Mouse (Mus musculus) liver, postnatal 0 days (tissue): ENCODE measurements around the gene Aldh1a7. TPM values are rescaled to one million over a fixed set of nuclear protein-coding genes. Genes with fewer than 3 reads are reported as not detected.
A peak's percentile ranks its signal among the peaks of the same experiment; 100 is the strongest.
"Not testable (repeated sequence)": the region's sequence is repeated elsewhere in the genome, so short reads cannot be mapped to it uniquely, and the experiment has no call there.

ENCODE experiments used
- ATAC-seq: fragments of 200-750 bp; cut with Nextera tagmentation; 2 replicates; pipeline ENCODE4 v1.8.0; 2017; ENCODE audit warnings: mild to moderate bottlenecking, moderate library complexity
- DNase-seq: peaks from one replicate; pipeline ENCODE4 v3.0.0-alpha.2; 2016
- H3K27ac ChIP-seq: fragments of 300-500 bp; sonication (generic); 2 replicates; pipeline ENCODE4 v1.5.1; 2014; ENCODE audit warnings: antibody characterized with exemption, moderate library complexity, mild to moderate bottlenecking, low read depth
- H3K27me3 ChIP-seq: fragments of 300-500 bp; sonication (generic); 2 replicates; pipeline ENCODE4 v1.6.1; 2014; ENCODE audit warnings: low read length, control low read depth, mixed read lengths; ENCODE audit not compliant: insufficient read depth
- H3K36me3 ChIP-seq: fragments of 300-500 bp; sonication (generic); replicated peaks from 2 replicates; pipeline ENCODE4 v1.6.1; 2014; ENCODE audit warnings: mild to moderate bottlenecking, control low read depth, low read length, moderate library complexity, mixed read lengths; ENCODE audit not compliant: insufficient read depth
- H3K4me1 ChIP-seq: fragments of 300-500 bp; sonication (generic); 2 replicates; pipeline ENCODE4 v1.6.1; 2014; ENCODE audit warnings: antibody characterized with exemption, mild to moderate bottlenecking, control low read depth; ENCODE audit not compliant: insufficient read depth
- H3K4me2 ChIP-seq: fragments of 300-500 bp; sonication (generic); 2 replicates; pipeline ENCODE4 v1.6.1; 2014; ENCODE audit warnings: low read depth, mild to moderate bottlenecking, low read length, moderate library complexity, mixed read lengths
- H3K4me3 ChIP-seq: fragments of 300-500 bp; sonication (generic); 2 replicates; pipeline ENCODE4 v1.5.1; 2014; ENCODE audit warnings: low read depth, low read length
- H3K9ac ChIP-seq: fragments of 300-500 bp; sonication (generic); replicated peaks from 2 replicates; pipeline ENCODE4 v1.6.1; 2014; ENCODE audit warnings: mild to moderate bottlenecking, moderate library complexity
- H3K9me3 ChIP-seq: fragments of 300-500 bp; sonication (generic); 2 replicates; pipeline ENCODE4 v1.6.1; 2016; ENCODE audit warnings: mild to moderate bottlenecking, control low read depth, low read length, mixed read lengths
- CTCF ChIP-seq: sonication (generic); IDR thresholded peaks from 2 replicates; pipeline ENCODE4 v1.5.1; 2016; ENCODE audit warnings: antibody characterized with exemption, low read depth
- EP300 ChIP-seq: IDR thresholded peaks from 2 replicates; pipeline ENCODE4 v1.6.1; 2016; ENCODE audit warnings: antibody characterized with exemption, low read depth, mild to moderate bottlenecking
- WGBS: fragments of 180-500 bp; shearing (Covaris S2); extraction: QIAGEN DNeasy Blood & Tissue Kit; methylation state at CpG from one replicate; pipeline ENCODE4 v1.1.7; 2014; ENCODE audit not compliant: insufficient replicate concordance; 5-methylcytosine and 5-hydroxymethylcytosine counted together
- polyA plus RNA-seq: library from polyadenylated mRNA; unstranded; fragments of >200 nt; fragmentation: Nextera tagmentation; extraction: Ambion mirVana; gene quantifications from 2 replicates; pipeline ENCODE4 v1.2.1, GENCODE M21; 2015

The Aldh1a7 gene
- polyA plus RNA-seq, 1 experiment from 2014 or later = 1.6 TPM

- H3K27me3 ChIP-seq = no peaks in the 10 kb centered on the region
- H3K36me3 ChIP-seq = no peaks in the 10 kb centered on the region
- H3K9ac ChIP-seq = no peak overlapping the region
- TF ChIP-seq EP300 = no peak
- no peak for TF ChIP-seq CTCF
- 0 out of 2 replicates have a peak, but pooled peaks cover 3% of the 10 kb centered on the region for H3K4me1 ChIP-seq
- no peak overlapping the region for H3K27ac ChIP-seq
- no peaks in the 10 kb centered on the region for H3K9me3 ChIP-seq
- no peak overlapping the region for H3K4me2 ChIP-seq
- 24% methylated on average over 2 of the region's 2 CpGs for whole genome bisulfite sequencing
- ATAC-seq (no peak), DNase-seq (no peak)
- no peak overlapping the region for H3K4me3 ChIP-seq
Observed at GRCm38 (mm10) chr19:20650008-20650407, 77.4 kb downstream of the Aldh1a7 start.

- not testable (repeated sequence) for ATAC-seq, H3K4me3 ChIP-seq, H3K27ac ChIP-seq, H3K4me1 ChIP-seq, H3K9ac ChIP-seq, DNase-seq, H3K9me3 ChIP-seq, H3K36me3 ChIP-seq, H3K27me3 ChIP-seq, H3K4me2 ChIP-seq
Observed at GRCm38 (mm10) chr19:20647496-20647895, 79.9 kb downstream of the Aldh1a7 start.

GRCm38 (mm10) chr19:20644346-20644745, 83.0 kb downstream of the Aldh1a7 start:
- no peak for DNase-seq
- Histone ChIP-seq H3K36me3 (no peaks in the 10 kb centered on the region), H3K27me3 (no peaks in the 10 kb centered on the region), H3K27ac (no peak overlapping the region), H3K4me1 (no peaks in the 10 kb centered on the region), H3K9ac (no peak overlapping the region), H3K4me3 (no peak overlapping the region), H3K9me3 (no peaks in the 10 kb centered on the region), H3K4me2 (no peak overlapping the region)
- TF ChIP-seq EP300 (no peak), CTCF (0 out of 2 replicates have a peak, but pooled peaks have one; percentile 20)
- 73% methylated on average over 3 of the region's 3 CpGs for WGBS
- no peak for ATAC-seq

Other genes starting within 250 kb of the Aldh1a7 start
- gene Aldh1a1, start 234.8 kb downstream of the Aldh1a7 start, polyA plus RNA-seq = 2.3 and 3.0 TPM in 2 replicates
- 0.05 TPM in 1 of 2 replicates, not detected in the other for gene Tmc1, start 226.6 kb upstream of the Aldh1a7 start, polyA plus RNA-seq